Comparison of ENCODE assay signal across 10 mouse cellular contexts in the genomic region with DNA sequence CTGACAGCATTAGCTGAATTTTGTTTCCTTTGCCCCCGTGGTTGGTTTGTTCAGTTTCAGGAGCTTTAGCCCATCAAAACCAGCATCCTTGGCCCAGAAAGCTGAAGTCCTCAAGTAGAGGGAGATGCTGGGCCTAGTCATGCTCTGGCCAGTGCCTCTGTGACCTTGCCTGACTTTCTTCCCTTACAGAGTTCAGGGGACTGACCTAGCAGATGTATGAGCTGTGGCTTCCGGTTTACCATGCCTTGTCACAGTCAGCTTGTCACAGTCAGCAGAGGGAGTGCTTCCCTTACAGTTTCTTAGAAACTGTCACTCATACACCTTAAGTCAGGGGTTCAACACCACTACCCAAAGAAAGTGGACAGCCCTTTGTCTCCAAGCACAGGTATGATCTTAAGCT. TPM values are rescaled to one million over a fixed set of nuclear protein-coding genes. Genes with fewer than 3 reads are reported as not detected.
DNase-seq lines count a peak whose midpoint lies in the region; ATAC-seq and TF ChIP-seq lines count a peak whose summit lies in the region.
"Had no signal": no experiment of that assay in that cellular context is flagged by ENCODE, and none has a peak within 500 bp of the region (broad histone marks: within the 10 kb centered on the region; RNA-seq: fewer than 3 reads in every experiment).

No protein-coding gene starts in this region.

- no peaks in the 10 kb centered on the region for H3K9me3 ChIP-seq in midbrain, postnatal 0 days (ENCODE audit: low read length)
- H3K9me3 ChIP-seq in midbrain, embryonic 16.5 days (replicated peaks; ENCODE audit: control insufficient read depth, low read length, poor library complexity, severe bottlenecking): no peaks in the 10 kb centered on the region
- no peaks in the 10 kb centered on the region for H3K9me3 ChIP-seq in heart, embryonic 13.5 days

- whole genome bisulfite sequencing in midbrain, postnatal 0 days: 54% methylated on average over 2 of the region's 2 CpGs
- 46% methylated on average over 2 of the region's 2 CpGs for WGBS in midbrain, embryonic 16.5 days
- 29% methylated on average over 2 of the region's 2 CpGs for WGBS in heart, embryonic 13.5 days

- H3K27me3 ChIP-seq in midbrain, postnatal 0 days (ENCODE audit: insufficient read depth, low read length): peaks cover 3% of the 10 kb centered on the region; the same call in 1 of the 2 replicates
- peaks cover 7% of the 10 kb centered on the region; the same call in 1 of the 2 replicates for H3K27me3 ChIP-seq in midbrain, embryonic 16.5 days (ENCODE audit: control insufficient read depth, insufficient read depth, low read depth, low read length)
- H3K27me3 ChIP-seq in heart, embryonic 13.5 days (replicated peaks): peaks cover 29% of the 10 kb centered on the region

- no peak overlapping the region for H3K4me3 ChIP-seq in midbrain, postnatal 0 days (ENCODE audit: low read depth, low read length)
- H3K4me3 ChIP-seq in midbrain, embryonic 16.5 days (ENCODE audit: low read depth, low read length): no peak overlapping the region
- H3K4me3 ChIP-seq in heart, embryonic 13.5 days: no peak overlapping the region
- H3K4me3 ChIP-seq: erythroblast, embryonic 14.5 days had no signal

- H3K9ac ChIP-seq in midbrain, postnatal 0 days (replicated peaks; ENCODE audit: low read length, poor library complexity, severe bottlenecking): no peak overlapping the region
- H3K9ac ChIP-seq in midbrain, embryonic 16.5 days (ENCODE audit: low read depth, low read length): no peak overlapping the region
- peak overlapping the region; percentile 61 for H3K9ac ChIP-seq in heart, embryonic 13.5 days
- H3K9ac ChIP-seq: hindbrain, embryonic 14.5 days had no signal

- H3K4me1 ChIP-seq in midbrain, postnatal 0 days (ENCODE audit: insufficient read depth, low read length): peaks cover 10% of the 10 kb centered on the region; the same call in 1 of the 2 replicates
- peaks cover 24% of the 10 kb centered on the region for H3K4me1 ChIP-seq in midbrain, embryonic 16.5 days (ENCODE audit: control insufficient read depth, insufficient read depth, low read length)
- peaks cover 37% of the 10 kb centered on the region for H3K4me1 ChIP-seq in heart, embryonic 13.5 days

- H3K27ac ChIP-seq in midbrain, postnatal 0 days (ENCODE audit: low read depth, low read length): no peak overlapping the region
- H3K27ac ChIP-seq in midbrain, embryonic 16.5 days (ENCODE audit: low read length): no peak overlapping the region
- peak overlapping the region; percentile 52; the same call in 1 of the 2 replicates for H3K27ac ChIP-seq in heart, embryonic 13.5 days (replicated peaks)
- H3K27ac ChIP-seq: hindbrain, embryonic 14.5 days had no signal

- peak; percentile 46 for TF ChIP-seq CTCF in midbrain, postnatal 0 days (IDR thresholded peaks at IDR 0.05)

- no peaks in the 10 kb centered on the region for H3K36me3 ChIP-seq in midbrain, postnatal 0 days (ENCODE audit: insufficient read depth, low read length)
- no peaks in the 10 kb centered on the region for H3K36me3 ChIP-seq in midbrain, embryonic 16.5 days (ENCODE audit: control insufficient read depth, insufficient read depth, low read length)
- peaks cover 11% of the 10 kb centered on the region; the same call in 1 of the 2 replicates for H3K36me3 ChIP-seq in heart, embryonic 13.5 days

- peak; percentile 50 for DNase-seq in embryo, embryonic 10 days (ENCODE audit: low spot score)
- DNase-seq in embryo, embryonic 9.5 days (ENCODE audit: extremely low spot score): no peak
- no peak for DNase-seq in midbrain, postnatal 0 days (ENCODE audit: low spot score)
- DNase-seq in spleen, postnatal 36 days (ENCODE audit: low spot score in 2 of 2): peak; percentile 53 to 59
- DNase-seq in cerebellum, postnatal 10 days: no peak
- no peak for DNase-seq in right cerebral cortex, adult 2 months (ENCODE audit: low spot score in 2 of 2)

- ATAC-seq in midbrain, postnatal 0 days (ENCODE audit: low FRiP score): no peak
- no peak for ATAC-seq in midbrain, embryonic 16.5 days
- no peak for ATAC-seq in heart, embryonic 13.5 days (ENCODE audit: extremely low read depth, insufficient number of reproducible peaks, low FRiP score, low TSS enrichment)

- H3K4me2 ChIP-seq in midbrain, postnatal 0 days (ENCODE audit: low read depth, low read length, poor library complexity, severe bottlenecking): 0 out of 2 replicates have a peak overlapping the region, but pooled peaks have one; percentile 9
- H3K4me2 ChIP-seq in midbrain, embryonic 16.5 days (ENCODE audit: low read length): no peak overlapping the region
- H3K4me2 ChIP-seq in heart, embryonic 13.5 days: 0 out of 2 replicates have a peak overlapping the region, but pooled peaks have one; percentile 11
- H3K4me2 ChIP-seq: hindbrain, embryonic 14.5 days had no signal

RNA-seq across cellular contexts. Expression of a gene that starts 5.0 kb away (rescaled TPM):
- total RNA-seq in midbrain, postnatal 0 days (2014; rRNA removed): 6.3 and 6.4 TPM in 2 replicates
- 7.3 and 8.3 TPM in 2 replicates for polyA plus RNA-seq in midbrain, postnatal 0 days (2015; fragmentation: Nextera tagmentation; extraction: Ambion mirVana)
- polyA plus RNA-seq in midbrain, embryonic 16.5 days (2015; fragmentation: Nextera tagmentation; extraction: Ambion mirVana): 8.9 and 9.7 TPM in 2 replicates
- 4.9 and 6.6 TPM in 2 replicates for polyA plus RNA-seq in heart, embryonic 13.5 days (2015; fragmentation: Nextera tagmentation; extraction: Ambion mirVana)

Comparison
In these comparisons a context has a peak if more than half of its experiments do, and no peak if none do; other contexts are left out.
1. DNase-seq: peak in embryo, embryonic 10 days (single experiment) and spleen, postnatal 36 days (2 of 2); none in embryo, embryonic 9.5 days (single experiment), midbrain, postnatal 0 days (single experiment), cerebellum, postnatal 10 days (0 of 2) and right cerebral cortex, adult 2 months (0 of 2).